8 mouse cellular contexts compared by ENCODE assay signal in the genomic region with DNA sequence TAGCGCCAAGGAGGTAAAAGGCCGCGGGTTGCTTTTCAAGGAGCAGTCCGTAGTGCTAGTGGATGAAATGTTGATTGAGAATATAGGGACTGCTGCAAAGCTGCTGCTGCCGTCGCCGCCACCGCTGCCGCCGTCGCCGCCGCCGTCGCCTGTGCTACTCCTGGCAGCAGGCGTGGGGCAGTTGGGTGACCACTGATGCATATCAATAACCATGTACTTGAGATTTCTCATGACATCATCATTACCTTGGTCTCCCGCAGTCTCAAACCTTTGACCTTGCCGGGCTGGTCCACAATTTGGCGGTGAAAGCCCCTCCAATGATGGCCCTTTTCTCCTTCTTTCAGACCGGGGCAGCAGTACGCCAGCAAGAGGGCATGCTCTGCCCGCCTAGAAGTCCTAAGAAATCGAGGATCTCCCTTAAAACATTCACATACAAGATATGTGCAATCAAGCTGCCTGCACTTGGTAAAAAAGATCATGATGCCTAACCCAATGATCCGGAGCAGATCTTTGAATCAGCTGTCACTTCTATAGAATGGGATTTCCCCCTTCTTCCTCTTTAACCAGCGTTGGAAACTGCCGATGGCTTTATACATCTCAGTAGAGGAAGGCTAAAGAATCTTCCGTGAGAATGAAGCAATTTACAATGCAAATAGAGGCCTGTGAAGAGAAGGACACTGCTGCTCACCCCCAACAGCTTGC.
DNase-seq lines count a peak whose midpoint lies in the region; ATAC-seq and TF ChIP-seq lines count a peak whose summit lies in the region.

No protein-coding gene starts in this region.

- in situ Hi-C loops in CH12.LX (cut with MboI; ENCODE audit: low pct_ligation_motif_present, low pct_unique_long_range_greater_than_20kb, low sequenced_read_pairs): loop anchor here (10.0 kb wide), 1 partner anchor 607 kb away; no protein-coding TSS in a partner anchor

- TF ChIP-seq CTCF in CH12.LX (conservative IDR thresholded peaks at IDR 0.05 in 1 of 2, IDR thresholded peaks at IDR 0.05 in 1 of 2; ENCODE audit: low read depth in 2 of 2, low read length in 2 of 2): no peak

- H3K36me3 ChIP-seq in CH12.LX (replicated peaks in 1 of 2; ENCODE audit: control insufficient read depth in 1 of 2, insufficient read depth in 1 of 2, low read length in 1 of 2): peaks cover 0 to 30% of the 10 kb centered on the region in 2 experiments
- no peaks in the 10 kb centered on the region for H3K36me3 ChIP-seq in intestine, embryonic 14.5 days (ENCODE audit: control insufficient read depth, insufficient read depth, low read length)
- H3K36me3 ChIP-seq in neural tube, embryonic 13.5 days: peaks cover 23% of the 10 kb centered on the region

- H3K4me3 ChIP-seq in CH12.LX (replicated peaks in 1 of 3; ENCODE audit: low read depth in 2 of 3, low read length in 2 of 3, poor library complexity in 1 of 3): peak overlapping the region; percentile 59 to 92 (median 78)
- H3K4me3 ChIP-seq in intestine, embryonic 14.5 days (ENCODE audit: low read depth, low read length): peak overlapping the region; percentile 20
- H3K4me3 ChIP-seq in neural tube, embryonic 13.5 days: peak overlapping the region; percentile 63

- WGBS in intestine, embryonic 14.5 days: 1% methylated on average over 27 of the region's 27 CpGs
- WGBS in neural tube, embryonic 13.5 days: under 1% methylated on average over 27 of the region's 27 CpGs

- 0 out of 2 replicates have a peak, but pooled peaks have one; percentile 3 for TF ChIP-seq POLR2A in CH12.LX (IDR thresholded peaks at IDR 0.05; ENCODE audit: low read depth, low read length)

- intact Hi-C loops in heart, postnatal 14 days (cut with DNase I): loop anchor here (10.0 kb wide), 1 partner anchor 487 kb away; a partner anchor contains a TSS

- DNase-seq in heart, adult 11 months: peak; percentile 85
- no peak for DNase-seq in heart, postnatal 14 days
- peak; percentile 80 for DNase-seq in CH12.LX (ENCODE audit: extremely low read depth)
- DNase-seq in embryo, embryonic 10.5 days (ENCODE audit: low spot score): peak; percentile 75
- peak; percentile 72 for DNase-seq in intestine, embryonic 14.5 days (ENCODE audit: low spot score)
- DNase-seq in right cerebral cortex, postnatal 14 days: no peak
- DNase-seq in left cerebral cortex, adult 18-20 months (ENCODE audit: low spot score in 2 of 2): no peak

- H3K27me3 ChIP-seq in CH12.LX (replicated peaks): no peaks in the 10 kb centered on the region
- H3K27me3 ChIP-seq in intestine, embryonic 14.5 days (replicated peaks; ENCODE audit: control insufficient read depth, insufficient read depth, low read length): peaks cover 97% of the 10 kb centered on the region
- H3K27me3 ChIP-seq in neural tube, embryonic 13.5 days: no peaks in the 10 kb centered on the region

- H3K4me2 ChIP-seq in CH12.LX (ENCODE audit: insufficient read depth, low read depth, poor library complexity, severe bottlenecking): peak overlapping the region; percentile 93
- peak overlapping the region; percentile 29 for H3K4me2 ChIP-seq in intestine, embryonic 14.5 days (ENCODE audit: low read length)
- H3K4me2 ChIP-seq in neural tube, embryonic 13.5 days: peak overlapping the region; percentile 92

- dilution Hi-C loops in CH12.LX (cut with MboI; ENCODE audit: extremely low pct_ligation_motif_present, extremely low pct_unique_long_range_greater_than_20kb, low sequenced_read_pairs): no loop called here

- H3K9me3 ChIP-seq in CH12.LX (replicated peaks; ENCODE audit: low read length): no peaks in the 10 kb centered on the region
- H3K9me3 ChIP-seq in intestine, embryonic 14.5 days (ENCODE audit: control insufficient read depth, low read length): no peaks in the 10 kb centered on the region
- H3K9me3 ChIP-seq in neural tube, embryonic 13.5 days: no peaks in the 10 kb centered on the region

- no peak for TF ChIP-seq RAD21 in CH12.LX (IDR thresholded peaks at IDR 0.05; ENCODE audit: low read depth, low read length)

- ATAC-seq in intestine, embryonic 14.5 days (replicated peaks; ENCODE audit: low FRiP score, low TSS enrichment, low read depth): no peak
- no peak for ATAC-seq in neural tube, embryonic 13.5 days (ENCODE audit: low read depth)

- peak overlapping the region; percentile 91 for H3K27ac ChIP-seq in CH12.LX (ENCODE audit: insufficient read depth, low read depth)
- no peak overlapping the region for H3K27ac ChIP-seq in intestine, embryonic 14.5 days (ENCODE audit: low read depth)
- H3K27ac ChIP-seq in neural tube, embryonic 13.5 days (replicated peaks): peak overlapping the region; percentile 99

- peaks cover 0 to 24% of the 10 kb centered on the region in 2 experiments; a peak in 2 of 4 replicates for H3K4me1 ChIP-seq in CH12.LX (ENCODE audit: control insufficient read depth in 1 of 2, insufficient read depth in 2 of 2)
- H3K4me1 ChIP-seq in intestine, embryonic 14.5 days (replicated peaks; ENCODE audit: control insufficient read depth, insufficient read depth, low read length): peaks cover 6% of the 10 kb centered on the region; the same call in 1 of the 2 replicates
- H3K4me1 ChIP-seq in neural tube, embryonic 13.5 days (replicated peaks): peaks cover 5% of the 10 kb centered on the region; the same call in 1 of the 2 replicates

- TF ChIP-seq EP300 in CH12.LX (IDR thresholded peaks at IDR 0.05; ENCODE audit: low read length): no peak; the same call in none of the 2 replicates

- H3K9ac ChIP-seq in CH12.LX (ENCODE audit: insufficient read depth, low read depth): peak overlapping the region; percentile 87
- no peak overlapping the region for H3K9ac ChIP-seq in intestine, embryonic 14.5 days (ENCODE audit: low read length)
- peak overlapping the region; percentile 99 for H3K9ac ChIP-seq in neural tube, embryonic 13.5 days

- H3K79me2 ChIP-seq in CH12.LX (replicated peaks; ENCODE audit: control insufficient read depth, extremely low read depth, insufficient read depth, poor library complexity, severe bottlenecking): peaks cover 15% of the 10 kb centered on the region

TF ChIP-seq in CH12.LX, 34 proteins besides CTCF, POLR2A, EP300 and RAD21:
- TF ChIP-seq ETS1 (conservative IDR thresholded peaks at IDR 0.05; ENCODE audit: low read depth, low read length): peak; percentile 73
- no peak for TF ChIP-seq HCFC1 (IDR thresholded peaks at IDR 0.05; ENCODE audit: low read depth, low read length)
- TF ChIP-seq TBP (conservative IDR thresholded peaks at IDR 0.05; ENCODE audit: low read depth, low read length): peak; percentile 53; the same call in 1 of the 2 replicates
- peak; percentile 39; the same call in 1 of the 2 replicates for TF ChIP-seq ELF1 (IDR thresholded peaks at IDR 0.05; ENCODE audit: low read depth, low read length)
- TF ChIP-seq CHD1 (IDR thresholded peaks at IDR 0.05; ENCODE audit: low read depth, low read length): no peak
- no peak for TF ChIP-seq UBTF (IDR thresholded peaks at IDR 0.05; ENCODE audit: low read depth, low read length)
- no peak for TF ChIP-seq KAT2A (IDR thresholded peaks at IDR 0.05; ENCODE audit: insufficient replicate concordance, low read length)
- no peak for TF ChIP-seq ZKSCAN1 (IDR thresholded peaks at IDR 0.05; ENCODE audit: borderline replicate concordance, low read depth, low read length)
- no peak for TF ChIP-seq POLR2AphosphoS2 (IDR thresholded peaks at IDR 0.05; ENCODE audit: low read depth, low read length)
- TF ChIP-seq NRF1 (IDR thresholded peaks at IDR 0.05; ENCODE audit: low read depth, low read length): no peak
- TF ChIP-seq JUN (IDR thresholded peaks at IDR 0.05; ENCODE audit: insufficient read depth, low read depth, low read length): no peak
- TF ChIP-seq ZNF384 (IDR thresholded peaks at IDR 0.05; ENCODE audit: low read depth, low read length): no peak
- 0 out of 2 replicates have a peak, but pooled peaks have one; percentile 5 for TF ChIP-seq IRF4 (IDR thresholded peaks at IDR 0.05; ENCODE audit: low read depth, low read length)
- peak; percentile 21 for TF ChIP-seq BHLHE40 (IDR thresholded peaks at IDR 0.05; ENCODE audit: low read depth, low read length)
- no peak for TF ChIP-seq MAFK (IDR thresholded peaks at IDR 0.05; ENCODE audit: insufficient replicate concordance, low read length)

Comparison
In these comparisons a context has a peak if more than half of its experiments do, and no peak if none do; other contexts are left out.
1. DNase-seq: peak in heart, adult 11 months (single experiment), CH12.LX (single experiment), embryo, embryonic 10.5 days (single experiment) and intestine, embryonic 14.5 days (single experiment); none in heart, postnatal 14 days (0 of 2), right cerebral cortex, postnatal 14 days (single experiment) and left cerebral cortex, adult 18-20 months (0 of 2).
2. H3K4me2 ChIP-seq: peak in every context shown above with its lines; median percentile 93 in CH12.LX; 92 in neural tube, embryonic 13.5 days; 29 in intestine, embryonic 14.5 days.
3. H3K4me3 ChIP-seq: peak in every context shown above with its lines; median percentile 78 in CH12.LX; 63 in neural tube, embryonic 13.5 days; 20 in intestine, embryonic 14.5 days.